Mouse (Mus musculus) mouse embryonic stem cell (cell line): Measurements from ENCODE around the gene Abhd11.

Experiments
- in situ Hi-C, 2 experiments: fragments of 300-500 bp; cut with MboI; formaldehyde crosslinking; loops; 1 replicate in 1 of 2; 3 replicates in 1 of 2; pipeline ENCODE4 v1.14.3; 2019 to 2020; ENCODE audit warnings: low sequenced_read_pairs in 2 of 2, low pct_unique_long_range_greater_than_20kb in 1 of 2, mixed read lengths in 1 of 2; ENCODE audit not compliant: unreplicated experiment in 1 of 2

Gene Abhd11

GRCm38 (mm10) chr5:135012671-135013441 is 3.9 kb downstream of the Abhd11 start:
- in situ Hi-C loops: no loop called here

GRCm38 (mm10) chr5:135015497-135015896 is 6.5 kb downstream of the Abhd11 start:
- in situ Hi-C loops: no loop called here

GRCm38 (mm10) chr5:135016224-135016759 is 7.3 kb downstream of the Abhd11 start:
- in situ Hi-C loops: no loop called here

GRCm38 (mm10) chr5:135021814-135022213 is 12.9 kb downstream of the Abhd11 start:
- in situ Hi-C loops: no loop called here

GRCm38 (mm10) chr5:135023344-135024173 is 14.6 kb downstream of the Abhd11 start, which contains the start of gene Stx1a:
TSS of gene Stx1a (plus strand) at chr5:135023482.
- in situ Hi-C loops: no loop called here

- in situ Hi-C loops: no loop called here
These were observed 15.8 kb downstream of the Abhd11 start for GRCm38 (mm10) chr5:135024665-135025224.

GRCm38 (mm10) chr5:135025899-135026298 is 16.9 kb downstream of the Abhd11 start:
- in situ Hi-C loops: no loop called here

- in situ Hi-C loops: no loop called here
These were observed 20.3 kb downstream of the Abhd11 start for GRCm38 (mm10) chr5:135029007-135029854.

- in situ Hi-C loops: no loop called here
These were observed 23.6 kb downstream of the Abhd11 start for GRCm38 (mm10) chr5:135032581-135032980.

- in situ Hi-C loops: no loop called here
These were observed 25.6 kb downstream of the Abhd11 start for GRCm38 (mm10) chr5:135034593-135034992.

- in situ Hi-C loops: no loop called here
These were observed 26.8 kb downstream of the Abhd11 start for GRCm38 (mm10) chr5:135035608-135036359.

- in situ Hi-C loops: no loop called here
These were observed 29.0 kb downstream of the Abhd11 start for GRCm38 (mm10) chr5:135037946-135038345.

GRCm38 (mm10) chr5:135039541-135039940 is 30.6 kb downstream of the Abhd11 start:
- in situ Hi-C loops: no loop called here

- in situ Hi-C loops: no loop called here
These were observed 31.1 kb downstream of the Abhd11 start for GRCm38 (mm10) chr5:135040059-135040458.

- in situ Hi-C loops: no loop called here
These were observed 31.8 kb downstream of the Abhd11 start for GRCm38 (mm10) chr5:135040777-135041176.

GRCm38 (mm10) chr5:135042105-135042788 is 33.3 kb downstream of the Abhd11 start:
- in situ Hi-C loops: no loop called here

- in situ Hi-C loops: no loop called here
These were observed 35.6 kb downstream of the Abhd11 start for GRCm38 (mm10) chr5:135044575-135044974.
